Mouse (Mus musculus): ENCODE results near the gene Ccdc142.
A peak's percentile ranks its signal among the peaks of the same experiment; 100 is the strongest.

The Ccdc142 gene

GRCm38 (mm10) chr6:83118369-83118768, 17.0 kb downstream of the Ccdc142 start:
- DNase-seq (ENCODE audit: low spot score), result no peak

- DNase-seq (ENCODE audit: low spot score), result no peak
These were observed 17.7 kb downstream of the Ccdc142 start for GRCm38 (mm10) chr6:83118825-83119733.

- no peak for DNase-seq (ENCODE audit: low spot score)
These were observed 18.3 kb downstream of the Ccdc142 start for GRCm38 (mm10) chr6:83119734-83120051.

- peak; percentile 87 for DNase-seq (ENCODE audit: low spot score)
These were observed 19.8 kb downstream of the Ccdc142 start, which contains the start of gene Wbp1 for GRCm38 (mm10) chr6:83120930-83121862. TSS of gene Wbp1 (minus strand) at chr6:83121559.

GRCm38 (mm10) chr6:83121863-83122710, 20.7 kb downstream of the Ccdc142 start:
- peak; percentile 72 for DNase-seq (ENCODE audit: low spot score)

GRCm38 (mm10) chr6:83122961-83123360, 21.6 kb downstream of the Ccdc142 start:
- DNase-seq (ENCODE audit: low spot score), result no peak

GRCm38 (mm10) chr6:83124851-83125312, 23.5 kb downstream of the Ccdc142 start:
- peak; percentile 87 for DNase-seq (ENCODE audit: low spot score)

GRCm38 (mm10) chr6:83125331-83125730, 23.9 kb downstream of the Ccdc142 start, which contains the start of gene Ino80b:
TSS of gene Ino80b (minus strand) at chr6:83125431.
- no peak for DNase-seq (ENCODE audit: low spot score)

GRCm38 (mm10) chr6:83127419-83127818, 26.0 kb downstream of the Ccdc142 start:
- no peak for DNase-seq (ENCODE audit: low spot score)

- DNase-seq (ENCODE audit: low spot score), result no peak
These were observed 30.2 kb downstream of the Ccdc142 start for GRCm38 (mm10) chr6:83131469-83132034.

- DNase-seq (ENCODE audit: low spot score), result no peak
These were observed 30.9 kb downstream of the Ccdc142 start for GRCm38 (mm10) chr6:83132176-83132919.

- no peak for DNase-seq (ENCODE audit: low spot score)
These were observed 32.8 kb downstream of the Ccdc142 start for GRCm38 (mm10) chr6:83134226-83134625.

GRCm38 (mm10) chr6:83134951-83135513, 33.6 kb downstream of the Ccdc142 start, which contains the start of gene Rtkn:
TSS of gene Rtkn (plus strand) at chr6:83135463.
- DNase-seq (ENCODE audit: low spot score), result no peak

- peak; percentile 73 for DNase-seq (ENCODE audit: low spot score)
These were observed 34.3 kb downstream of the Ccdc142 start for GRCm38 (mm10) chr6:83135571-83136161.

- DNase-seq (ENCODE audit: low spot score), result no peak
These were observed 35.0 kb downstream of the Ccdc142 start for GRCm38 (mm10) chr6:83136291-83136880.

- DNase-seq (ENCODE audit: low spot score), result peak; percentile 83
These were observed 35.6 kb downstream of the Ccdc142 start for GRCm38 (mm10) chr6:83136881-83137575.

- DNase-seq (ENCODE audit: low spot score), result peak; percentile 97
These were observed 36.2 kb downstream of the Ccdc142 start for GRCm38 (mm10) chr6:83137576-83137950.

GRCm38 (mm10) chr6:83138056-83138455, 36.7 kb downstream of the Ccdc142 start:
- no peak for DNase-seq (ENCODE audit: low spot score)

- no peak for DNase-seq (ENCODE audit: low spot score)
These were observed 38.6 kb downstream of the Ccdc142 start for GRCm38 (mm10) chr6:83140044-83140443.

Measured in testis, postnatal 10 days (tissue).